Mouse (Mus musculus): ENCODE measurements at regions not wholly inside any gene's neighbourhood (a gene's known extent, or its start where the extent isn't known, plus 50 kb on each side); places are given as distances from the start of the nearest gene placed in this dataset.

DNA sequence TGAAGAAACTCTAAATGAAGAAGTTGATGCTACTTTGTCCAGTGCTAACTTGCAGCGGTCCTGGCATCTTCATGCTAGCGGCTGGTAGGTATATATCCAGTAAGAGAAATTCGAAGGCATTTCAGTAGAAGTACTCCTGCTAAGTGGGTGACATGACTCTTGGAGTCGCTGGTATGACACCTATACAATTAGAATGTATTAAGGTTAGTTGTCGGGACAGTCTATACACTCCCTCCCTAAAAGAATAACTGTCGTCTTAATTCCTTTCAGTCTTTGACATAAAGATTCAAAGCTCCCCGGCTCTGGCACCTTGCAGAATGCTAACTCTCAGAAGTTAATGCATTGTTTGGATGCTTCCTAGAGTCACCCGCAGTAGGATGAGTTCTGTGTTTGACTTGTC, 70.1 kb downstream of the Sox4 start:
- no peak overlapping the region; the same call in 1 of the 2 replicates for H3K27ac ChIP-seq (ENCODE audit: control insufficient read depth, insufficient read depth, low read length)
- H3K4me3 ChIP-seq (ENCODE audit: control insufficient read depth, insufficient read depth, low read length), result no peak overlapping the region
- TF ChIP-seq CTCF (IDR thresholded peaks at IDR 0.05; ENCODE audit: borderline replicate concordance, control insufficient read depth, extremely low read depth, insufficient read depth, low read length, poor library complexity) (no peak), POLR2A (IDR thresholded peaks at IDR 0.05; ENCODE audit: control insufficient read depth, extremely low read depth, insufficient read depth, low read length, poor library complexity) (no peak)
- 3% methylated on average over 8 of the region's 8 CpGs for WGBS
- DNase-seq, result peak; percentile 25
- H3K36me3 ChIP-seq (ENCODE audit: control insufficient read depth, insufficient read depth, low read length), result no peaks in the 10 kb centered on the region
- H3K27me3 ChIP-seq (ENCODE audit: control insufficient read depth, insufficient read depth, low read length), result no peaks in the 10 kb centered on the region
- peaks cover 26% of the 10 kb centered on the region for H3K4me1 ChIP-seq (replicated peaks; ENCODE audit: control insufficient read depth, insufficient read depth, low read length)

- Histone ChIP-seq H3K36me3 (ENCODE audit: control insufficient read depth, insufficient read depth, low read length) (no peaks in the 10 kb centered on the region), H3K27me3 (ENCODE audit: control insufficient read depth, insufficient read depth, low read length) (no peaks in the 10 kb centered on the region), H3K4me1 (replicated peaks; ENCODE audit: control insufficient read depth, insufficient read depth, low read length) (peaks cover 28% of the 10 kb centered on the region), H3K27ac (ENCODE audit: control insufficient read depth, insufficient read depth, low read length) (no peak overlapping the region; the same call in 1 of the 2 replicates), H3K4me3 (ENCODE audit: control insufficient read depth, insufficient read depth, low read length) (no peak overlapping the region)
- TF ChIP-seq CTCF (IDR thresholded peaks at IDR 0.05; ENCODE audit: borderline replicate concordance, control insufficient read depth, extremely low read depth, insufficient read depth, low read length, poor library complexity) (no peak), POLR2A (IDR thresholded peaks at IDR 0.05; ENCODE audit: control insufficient read depth, extremely low read depth, insufficient read depth, low read length, poor library complexity) (no peak)
- DNase-seq, result no peak
- WGBS, result 9% methylated on average over 6 of the region's 6 CpGs
These were observed 72.6 kb downstream of the Sox4 start for GRCm38 (mm10) chr13:28880888-28881287.

GRCm38 (mm10) chr13:28878692-28879091, 74.8 kb downstream of the Sox4 start:
- peaks cover 21% of the 10 kb centered on the region for H3K4me1 ChIP-seq (replicated peaks; ENCODE audit: control insufficient read depth, insufficient read depth, low read length)
- no peaks in the 10 kb centered on the region for H3K27me3 ChIP-seq (ENCODE audit: control insufficient read depth, insufficient read depth, low read length)
- H3K27ac ChIP-seq (ENCODE audit: control insufficient read depth, insufficient read depth, low read length), result no peak overlapping the region
- no peak for DNase-seq
- TF ChIP-seq POLR2A (IDR thresholded peaks at IDR 0.05; ENCODE audit: control insufficient read depth, extremely low read depth, insufficient read depth, low read length, poor library complexity) (no peak), CTCF (IDR thresholded peaks at IDR 0.05; ENCODE audit: borderline replicate concordance, control insufficient read depth, extremely low read depth, insufficient read depth, low read length, poor library complexity) (no peak)
- H3K36me3 ChIP-seq (ENCODE audit: control insufficient read depth, insufficient read depth, low read length), result no peaks in the 10 kb centered on the region
- no peak overlapping the region for H3K4me3 ChIP-seq (ENCODE audit: control insufficient read depth, insufficient read depth, low read length)
- 70% methylated on average over 3 of the region's 3 CpGs for WGBS

DNA sequence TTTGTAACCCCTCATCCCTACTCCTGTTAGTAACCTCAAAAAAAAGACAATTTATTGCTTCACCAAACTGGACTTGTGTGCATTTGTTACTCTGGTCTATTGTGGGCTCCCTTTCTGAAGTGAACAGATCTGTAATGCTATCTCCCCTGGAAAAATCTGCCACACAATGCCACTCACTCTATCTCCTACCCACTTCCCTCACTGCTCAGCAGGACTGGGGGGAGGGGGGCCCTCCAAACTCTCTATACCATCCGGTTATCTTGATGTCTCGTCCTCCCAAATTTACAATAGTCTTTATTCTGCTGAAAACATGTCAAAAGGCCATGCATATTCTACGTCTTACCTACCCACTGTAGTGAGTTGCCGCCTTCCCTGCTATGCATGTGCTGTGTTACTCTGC, 76.7 kb downstream of the Sox4 start:
- no peak for TF ChIP-seq CTCF (IDR thresholded peaks at IDR 0.05; ENCODE audit: borderline replicate concordance, control insufficient read depth, extremely low read depth, insufficient read depth, low read length, poor library complexity)
- TF ChIP-seq POLR2A (IDR thresholded peaks at IDR 0.05; ENCODE audit: control insufficient read depth, extremely low read depth, insufficient read depth, low read length, poor library complexity), result no peak
- H3K27ac ChIP-seq (ENCODE audit: control insufficient read depth, insufficient read depth, low read length), result no peak overlapping the region
- 32% methylated on average over 4 of the region's 4 CpGs for WGBS
- H3K27me3 ChIP-seq (ENCODE audit: control insufficient read depth, insufficient read depth, low read length), result no peaks in the 10 kb centered on the region
- H3K36me3 ChIP-seq (ENCODE audit: control insufficient read depth, insufficient read depth, low read length), result no peaks in the 10 kb centered on the region
- peak; percentile 35 for DNase-seq
- H3K4me1 ChIP-seq (replicated peaks; ENCODE audit: control insufficient read depth, insufficient read depth, low read length), result peaks cover 21% of the 10 kb centered on the region
- H3K4me3 ChIP-seq (ENCODE audit: control insufficient read depth, insufficient read depth, low read length), result no peak overlapping the region

DNA sequence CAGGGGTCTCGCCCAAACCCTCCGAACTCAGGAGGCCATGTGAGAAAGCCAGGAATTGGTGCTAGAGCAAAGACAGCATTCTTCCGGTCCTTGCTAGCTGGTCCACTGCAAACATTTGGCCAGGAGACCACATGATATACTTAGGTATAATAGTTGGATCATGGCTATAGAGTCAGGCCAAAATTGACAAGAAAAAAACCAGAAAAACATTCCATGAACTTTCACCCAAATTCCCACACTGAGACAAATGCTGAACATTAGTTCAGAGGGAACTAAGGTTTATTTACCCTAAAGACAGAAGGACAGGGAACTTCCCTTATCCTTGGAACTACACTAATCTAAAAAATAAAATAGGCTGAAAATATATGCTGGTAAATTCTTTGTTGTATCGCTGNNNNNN, 82.8 kb downstream of the Sox4 start:
- TF ChIP-seq POLR2A (IDR thresholded peaks at IDR 0.05; ENCODE audit: control insufficient read depth, extremely low read depth, insufficient read depth, low read length, poor library complexity) (no peak), CTCF (IDR thresholded peaks at IDR 0.05; ENCODE audit: borderline replicate concordance, control insufficient read depth, extremely low read depth, insufficient read depth, low read length, poor library complexity) (no peak)
- no peak overlapping the region for H3K27ac ChIP-seq (ENCODE audit: control insufficient read depth, insufficient read depth, low read length)
- H3K4me1 ChIP-seq (replicated peaks; ENCODE audit: control insufficient read depth, insufficient read depth, low read length), result peaks cover 5% of the 10 kb centered on the region
- no peaks in the 10 kb centered on the region for H3K27me3 ChIP-seq (ENCODE audit: control insufficient read depth, insufficient read depth, low read length)
- H3K36me3 ChIP-seq (ENCODE audit: control insufficient read depth, insufficient read depth, low read length), result peaks cover 3% of the 10 kb centered on the region; the same call in 1 of the 2 replicates
- no peak overlapping the region for H3K4me3 ChIP-seq (ENCODE audit: control insufficient read depth, insufficient read depth, low read length)
- no peak for DNase-seq
- WGBS, result 93% methylated on average over 4 of the region's 4 CpGs

DNA sequence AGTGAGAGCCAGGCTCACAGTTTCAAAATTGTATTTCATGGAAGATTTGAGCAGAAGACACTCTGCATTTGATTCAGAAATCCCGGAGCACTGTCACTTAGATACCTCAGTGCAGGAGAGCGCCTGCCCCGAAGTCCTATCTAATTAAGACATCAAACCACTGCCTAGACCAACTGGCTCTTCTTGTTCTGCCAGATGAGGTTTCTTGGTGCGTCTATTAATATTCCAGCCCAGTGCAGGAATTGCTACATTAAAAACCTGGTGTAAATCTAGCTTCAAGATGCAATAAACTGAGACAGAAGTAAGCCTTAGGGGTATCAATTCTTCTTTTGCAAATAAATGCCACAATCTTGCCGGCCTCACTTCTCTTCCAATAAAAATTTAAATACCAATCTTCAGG, 86.3 kb downstream of the Sox4 start:
- peaks cover 3% of the 10 kb centered on the region; the same call in 1 of the 2 replicates for H3K36me3 ChIP-seq (ENCODE audit: control insufficient read depth, insufficient read depth, low read length)
- no peak overlapping the region for H3K27ac ChIP-seq (ENCODE audit: control insufficient read depth, insufficient read depth, low read length)
- no peak for DNase-seq
- WGBS, result 83% methylated on average over 5 of the region's 5 CpGs
- TF ChIP-seq CTCF (IDR thresholded peaks at IDR 0.05; ENCODE audit: borderline replicate concordance, control insufficient read depth, extremely low read depth, insufficient read depth, low read length, poor library complexity), result no peak
- no peak for TF ChIP-seq POLR2A (IDR thresholded peaks at IDR 0.05; ENCODE audit: control insufficient read depth, extremely low read depth, insufficient read depth, low read length, poor library complexity)
- H3K27me3 ChIP-seq (ENCODE audit: control insufficient read depth, insufficient read depth, low read length), result no peaks in the 10 kb centered on the region
- no peak overlapping the region for H3K4me3 ChIP-seq (ENCODE audit: control insufficient read depth, insufficient read depth, low read length)
- peaks cover 5% of the 10 kb centered on the region for H3K4me1 ChIP-seq (replicated peaks; ENCODE audit: control insufficient read depth, insufficient read depth, low read length)

DNA sequence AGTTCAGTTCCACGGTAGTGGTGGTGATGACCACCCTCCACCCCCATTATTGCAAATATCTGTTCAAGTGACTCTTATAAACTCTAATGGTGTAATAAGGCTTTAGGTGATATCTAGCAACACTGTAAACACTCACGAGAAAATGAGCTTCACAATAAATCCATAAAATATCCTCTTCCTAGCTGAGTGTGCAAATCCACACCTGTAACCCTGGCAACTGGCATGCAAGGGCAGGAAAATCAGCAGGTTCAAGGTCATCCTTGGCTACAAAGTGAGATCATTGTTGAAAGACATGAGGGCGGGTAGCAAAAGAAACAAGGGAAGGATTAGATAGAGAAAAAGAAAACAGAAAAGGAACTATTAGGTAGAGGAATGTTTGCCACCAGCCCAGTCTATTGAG, 86.8 kb downstream of the Sox4 start:
- Histone ChIP-seq H3K36me3 (ENCODE audit: control insufficient read depth, insufficient read depth, low read length) (peaks cover 3% of the 10 kb centered on the region; the same call in 1 of the 2 replicates), H3K4me1 (replicated peaks; ENCODE audit: control insufficient read depth, insufficient read depth, low read length) (peaks cover 5% of the 10 kb centered on the region), H3K4me3 (ENCODE audit: control insufficient read depth, insufficient read depth, low read length) (no peak overlapping the region), H3K27ac (ENCODE audit: control insufficient read depth, insufficient read depth, low read length) (no peak overlapping the region), H3K27me3 (ENCODE audit: control insufficient read depth, insufficient read depth, low read length) (no peaks in the 10 kb centered on the region)
- no peak for DNase-seq
- no peak for TF ChIP-seq CTCF (IDR thresholded peaks at IDR 0.05; ENCODE audit: borderline replicate concordance, control insufficient read depth, extremely low read depth, insufficient read depth, low read length, poor library complexity)
- TF ChIP-seq POLR2A (IDR thresholded peaks at IDR 0.05; ENCODE audit: control insufficient read depth, extremely low read depth, insufficient read depth, low read length, poor library complexity), result no peak
- WGBS, result 92% methylated on average over 3 of the region's 3 CpGs

Measured in thymus, adult 2 months (tissue).